Mouse (Mus musculus): ENCODE measurements at regions not wholly inside any gene's neighbourhood (a gene's known extent, or its start where the extent isn't known, plus 50 kb on each side); places are given as distances from the start of the nearest gene placed in this dataset.

- no peak for DNase-seq (ENCODE audit: low read depth, low spot score)
- CTCF ChIA-PET = interaction anchor here (0.9 kb wide), 1 partner anchor 252 kb away, joined by 3 read pairs; no protein-coding TSS in a partner anchor
- POLR2A ChIA-PET = interaction anchor here (0.6 to 2.1 kb wide), 9 partner anchors 11 to 219 kb away, joined by 3 to 11 read pairs (median 4); partner anchors contain the start of gene Ier5l
Observed at GRCm38 (mm10) chr2:30692561-30693205, 97.8 kb downstream of the Cstad start.

DNA sequence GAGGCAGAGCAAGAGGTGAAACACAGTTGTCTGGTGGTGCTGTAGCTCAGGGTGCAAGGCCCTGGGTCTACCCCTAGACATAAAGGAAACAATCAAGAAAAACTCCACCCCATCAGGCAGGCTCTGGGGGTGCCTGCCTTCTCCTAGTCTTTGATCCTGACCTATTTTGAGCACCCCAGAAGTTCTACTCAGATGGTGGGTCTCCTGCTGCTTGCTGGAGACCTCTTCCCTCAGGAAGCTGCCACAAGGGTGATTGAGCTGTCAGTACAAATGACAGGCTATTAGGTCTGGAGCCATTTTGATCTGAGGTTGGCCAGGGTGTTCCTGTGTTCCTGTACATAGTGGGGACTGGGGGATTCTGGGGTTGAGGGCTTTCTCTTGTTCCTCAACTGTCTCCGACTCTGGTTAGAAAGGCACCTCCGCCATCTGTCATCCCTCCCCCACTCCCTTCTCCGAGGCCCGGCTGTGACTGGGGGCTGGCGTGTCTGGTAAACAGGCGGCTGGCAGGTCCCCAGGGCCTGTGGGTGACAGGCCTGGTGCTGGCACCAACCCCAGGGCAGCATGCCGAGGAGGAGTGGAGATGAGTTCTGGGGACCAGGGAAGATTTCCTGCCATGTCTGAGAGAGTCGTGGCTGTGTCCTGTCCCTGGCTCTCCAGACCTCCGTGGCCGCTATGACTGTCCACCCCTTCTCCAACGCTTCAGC is 97.2 kb downstream of the Cstad start:
- in situ Hi-C loops (cut with MboI; ENCODE audit: low pct_unique_long_range_greater_than_20kb) = no loop called here
- ChIA-PET POLR2A (interaction anchor here (0.6 to 2.1 kb wide), 9 partner anchors 11 to 218 kb away, joined by 3 to 11 read pairs (median 4); partner anchors contain the start of gene Ier5l), CTCF (no interaction called here)
- no peak for TF ChIP-seq CTCF (IDR thresholded peaks at IDR 0.05)
- ATAC-seq (no peak), DNase-seq (ENCODE audit: low read depth, low spot score) (no peak)
- H3K27me3 ChIP-seq = no peaks in the 10 kb centered on the region

More at GRCm38 (mm10) chr2:30692561-30693205, 97.8 kb downstream of the Cstad start:
- no peak for TF ChIP-seq CTCF (IDR thresholded peaks at IDR 0.05)
- no peak for ATAC-seq
- no peaks in the 10 kb centered on the region for H3K27me3 ChIP-seq
- in situ Hi-C loops (cut with MboI; ENCODE audit: low pct_unique_long_range_greater_than_20kb) = no loop called here

DNA sequence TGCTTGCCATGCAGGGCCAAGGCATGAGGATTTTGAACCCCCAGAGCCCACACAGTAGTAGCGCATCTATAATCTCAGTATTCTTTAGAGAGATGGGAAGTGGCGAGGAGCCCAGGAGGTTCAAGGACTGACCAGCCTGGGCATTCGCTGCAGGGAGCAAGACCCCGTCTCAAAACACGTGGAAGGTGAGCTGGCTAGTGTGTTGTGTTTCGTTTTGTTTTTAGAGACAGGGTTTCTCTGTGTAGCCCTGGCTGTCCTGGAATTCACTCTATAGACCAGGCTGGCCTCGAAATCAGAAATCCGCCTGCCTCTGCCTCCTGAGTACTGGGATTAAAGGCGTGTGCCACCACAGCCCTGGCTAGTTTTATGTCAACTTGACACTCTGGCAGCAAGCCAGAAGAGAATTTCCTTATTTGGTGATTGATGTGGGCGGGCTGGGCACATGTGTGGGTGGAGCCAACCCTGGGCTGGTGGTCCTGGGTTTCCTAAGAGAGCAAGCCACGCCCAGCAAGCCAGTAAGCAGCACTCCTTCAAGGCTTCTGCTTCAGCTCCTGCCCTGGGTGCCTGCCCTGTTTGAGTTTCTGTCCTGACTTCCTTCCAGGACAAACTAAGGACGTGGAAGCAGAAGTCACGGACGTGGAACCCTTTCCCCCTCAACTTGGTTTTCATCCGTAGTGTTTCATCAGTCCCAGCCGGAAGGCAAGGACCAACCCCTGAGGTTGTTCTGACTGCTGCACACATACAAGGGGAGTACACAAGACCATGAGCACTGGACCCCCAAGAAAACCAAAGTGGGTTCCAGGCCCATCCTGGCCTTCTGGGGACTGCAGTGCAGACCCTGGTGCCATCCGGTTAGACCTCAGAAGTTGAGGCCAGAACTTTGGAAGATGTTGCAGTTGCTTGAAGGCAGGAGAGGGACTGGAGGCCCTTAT is 96.4 kb downstream of the Cstad start:
- no peak for TF ChIP-seq CTCF (IDR thresholded peaks at IDR 0.05)
- CTCF ChIA-PET = no interaction called here
- ATAC-seq = no peak
- no peaks in the 10 kb centered on the region for H3K27me3 ChIP-seq
- DNase-seq (ENCODE audit: low read depth, low spot score) = no peak
- in situ Hi-C loops (cut with MboI; ENCODE audit: low pct_unique_long_range_greater_than_20kb) = no loop called here
- POLR2A ChIA-PET = interaction anchor here (0.8 to 2.0 kb wide), 2 partner anchors 17 to 32 kb away, joined by 4 to 6 read pairs; no protein-coding TSS in a partner anchor

- POLR2A ChIA-PET = interaction anchor here (2.0 kb wide), 1 partner anchor 31 kb away, joined by 6 read pairs; no protein-coding TSS in a partner anchor
- DNase-seq (ENCODE audit: low read depth, low spot score) (no peak), ATAC-seq (no peak)
- TF ChIP-seq CTCF (IDR thresholded peaks at IDR 0.05) = no peak
- no peaks in the 10 kb centered on the region for H3K27me3 ChIP-seq
- in situ Hi-C loops (cut with MboI; ENCODE audit: low pct_unique_long_range_greater_than_20kb) = no loop called here
- CTCF ChIA-PET = no interaction called here
Observed at GRCm38 (mm10) chr2:30690307-30690706, 95.5 kb downstream of the Cstad start.

- ChIA-PET POLR2A (interaction anchor here (0.5 kb wide), 1 partner anchor 66 kb away, joined by 3 read pairs; no protein-coding TSS in a partner anchor), CTCF (no interaction called here)
- in situ Hi-C loops (cut with MboI; ENCODE audit: low pct_unique_long_range_greater_than_20kb) = no loop called here
- DNase-seq (ENCODE audit: low read depth, low spot score) (no peak), ATAC-seq (no peak)
- no peak for TF ChIP-seq CTCF (IDR thresholded peaks at IDR 0.05)
- H3K27me3 ChIP-seq = no peaks in the 10 kb centered on the region
Observed at GRCm38 (mm10) chr2:30688402-30688801, 93.6 kb downstream of the Cstad start.

GRCm38 (mm10) chr2:30687121-30687551 is 92.3 kb downstream of the Cstad start:
- TF ChIP-seq CTCF (IDR thresholded peaks at IDR 0.05) = no peak
- POLR2A ChIA-PET = no interaction called here
- H3K27me3 ChIP-seq = no peaks in the 10 kb centered on the region
- ATAC-seq (no peak), DNase-seq (ENCODE audit: low read depth, low spot score) (no peak)
- in situ Hi-C loops (cut with MboI; ENCODE audit: low pct_unique_long_range_greater_than_20kb) = no loop called here
- CTCF ChIA-PET = no interaction called here

- CTCF ChIA-PET = no interaction called here
- in situ Hi-C loops (cut with MboI; ENCODE audit: low pct_unique_long_range_greater_than_20kb) = no loop called here
- ATAC-seq (no peak), DNase-seq (ENCODE audit: low read depth, low spot score) (no peak)
- POLR2A ChIA-PET = interaction anchor here (0.6 kb wide), 1 partner anchor 266 kb away, joined by 3 read pairs; the partner anchor contains the start of gene Tor1b
- no peaks in the 10 kb centered on the region for H3K27me3 ChIP-seq
- TF ChIP-seq CTCF (IDR thresholded peaks at IDR 0.05) = no peak
Observed at GRCm38 (mm10) chr2:30686359-30686758, 91.5 kb downstream of the Cstad start.

- DNase-seq (ENCODE audit: low read depth, low spot score) (no peak), ATAC-seq (no peak)
- no peaks in the 10 kb centered on the region for H3K27me3 ChIP-seq
- in situ Hi-C loops (cut with MboI; ENCODE audit: low pct_unique_long_range_greater_than_20kb) = no loop called here
- ChIA-PET POLR2A (no interaction called here), CTCF (no interaction called here)
- no peak for TF ChIP-seq CTCF (IDR thresholded peaks at IDR 0.05)
Observed at GRCm38 (mm10) chr2:30685137-30685860, 90.5 kb downstream of the Cstad start.

DNA sequence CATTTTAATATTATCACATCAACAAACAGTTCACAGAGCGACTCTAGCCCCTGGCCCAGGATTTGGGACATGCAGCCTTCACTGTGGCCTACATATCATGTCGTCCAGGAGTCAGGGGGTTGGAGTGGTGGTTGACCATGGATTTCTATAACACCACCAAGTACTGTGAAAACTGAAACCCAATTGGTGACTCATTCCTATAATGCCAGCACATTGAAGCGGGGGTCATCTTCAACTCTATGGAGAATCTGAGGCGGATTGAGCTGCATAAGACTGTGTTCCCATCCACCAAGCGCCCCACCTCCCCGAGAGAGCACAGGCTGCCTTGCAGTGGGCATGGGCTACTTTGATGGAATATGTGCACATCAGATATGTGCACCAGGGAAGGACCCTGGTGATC is 89.6 kb downstream of the Cstad start:
- no peak for TF ChIP-seq CTCF (IDR thresholded peaks at IDR 0.05)
- in situ Hi-C loops (cut with MboI; ENCODE audit: low pct_unique_long_range_greater_than_20kb) = no loop called here
- DNase-seq (ENCODE audit: low read depth, low spot score) (no peak), ATAC-seq (no peak)
- ChIA-PET CTCF (no interaction called here), POLR2A (no interaction called here)
- no peaks in the 10 kb centered on the region for H3K27me3 ChIP-seq

Measured in Patski (cell line).